Mouse (Mus musculus): ENCODE results near the gene Rnaset2a.
"Not testable (repeated sequence)": the region's sequence is repeated elsewhere in the genome, so short reads cannot be mapped to it uniquely, and the experiment has no call there.

DNA sequence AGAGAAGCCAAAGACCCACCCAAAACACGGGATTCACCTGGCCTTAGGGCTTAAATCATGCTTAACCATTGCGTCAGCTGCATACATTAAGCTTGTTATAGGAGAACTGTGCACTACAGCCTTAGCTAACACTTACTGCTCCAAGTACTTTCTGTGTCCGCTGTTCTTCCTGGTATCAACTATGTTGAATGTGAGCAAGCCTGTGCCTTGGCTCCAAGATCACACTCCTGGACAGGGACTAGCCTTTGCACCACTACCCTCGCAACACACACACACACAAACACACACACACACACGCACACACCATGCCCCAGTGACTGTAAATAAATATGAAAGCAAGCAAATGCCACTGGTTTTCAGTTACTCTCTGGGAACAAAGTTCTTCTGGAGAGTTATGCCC is 966 bp downstream of the Rnaset2a start:
- not testable (repeated sequence) for TF ChIP-seq CTCF, EP300 (IDR thresholded peaks at IDR 0.05; ENCODE audit: low read depth)
